Mouse (Mus musculus) lung, adult 18-20 months (tissue): ENCODE data around the gene Dohh.
A peak's percentile ranks its signal among the peaks of the same experiment; 100 is the strongest.

ENCODE experiments used
- DNase-seq, 2 experiments: peaks; one replicate each; pipeline ENCODE4 v3.0.0; 2022; ENCODE audit warnings: mixed read lengths in 2 of 2

The Dohh gene

DNA sequence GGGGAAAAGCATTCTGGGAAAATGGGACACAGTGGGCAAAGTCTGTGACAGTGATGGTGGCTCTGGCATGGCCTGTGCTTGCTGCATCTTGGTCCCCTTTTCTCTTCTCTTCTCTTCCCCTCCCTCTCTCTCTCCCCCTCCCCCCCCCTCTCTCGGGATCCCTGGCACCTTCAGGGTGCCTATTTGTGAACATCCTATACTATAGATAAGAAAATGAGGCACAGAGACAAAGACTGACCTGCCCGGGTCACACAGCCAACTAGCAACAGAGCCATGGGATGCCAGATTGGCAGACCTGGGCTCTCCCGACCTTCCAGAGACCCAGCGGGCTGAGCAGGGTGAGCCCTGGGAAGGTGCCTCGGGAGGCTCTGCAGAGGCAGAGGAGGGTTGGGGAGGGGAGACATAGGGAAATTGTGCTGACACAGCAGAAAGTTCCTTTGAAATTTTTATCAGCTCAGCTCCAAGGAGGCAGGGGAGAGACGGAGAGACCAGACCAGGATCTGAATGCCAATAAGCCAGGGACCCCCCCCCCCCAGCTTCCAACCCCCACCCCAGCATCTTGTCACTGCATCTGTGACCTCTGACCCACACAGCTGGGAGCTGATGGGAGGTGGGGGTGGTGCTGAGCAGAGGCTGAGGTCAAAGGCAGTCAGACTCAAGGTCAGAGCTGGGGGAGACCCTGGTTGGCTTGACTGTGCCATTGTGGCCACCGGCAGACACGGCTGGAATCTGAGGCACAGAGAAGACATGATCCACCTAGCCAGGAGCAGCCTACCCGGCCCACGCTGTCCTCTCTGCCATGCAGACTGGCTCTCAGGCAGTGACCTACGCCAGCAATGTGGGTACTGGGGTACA, 34.2 kb downstream of the Dohh start:
- DNase-seq, result peak in 1 of 2 experiments; percentile 5

GRCm38 (mm10) chr10:81419111-81419928, 35.1 kb downstream of the Dohh start:
- DNase-seq, result peak; percentile 1 to 2

DNA sequence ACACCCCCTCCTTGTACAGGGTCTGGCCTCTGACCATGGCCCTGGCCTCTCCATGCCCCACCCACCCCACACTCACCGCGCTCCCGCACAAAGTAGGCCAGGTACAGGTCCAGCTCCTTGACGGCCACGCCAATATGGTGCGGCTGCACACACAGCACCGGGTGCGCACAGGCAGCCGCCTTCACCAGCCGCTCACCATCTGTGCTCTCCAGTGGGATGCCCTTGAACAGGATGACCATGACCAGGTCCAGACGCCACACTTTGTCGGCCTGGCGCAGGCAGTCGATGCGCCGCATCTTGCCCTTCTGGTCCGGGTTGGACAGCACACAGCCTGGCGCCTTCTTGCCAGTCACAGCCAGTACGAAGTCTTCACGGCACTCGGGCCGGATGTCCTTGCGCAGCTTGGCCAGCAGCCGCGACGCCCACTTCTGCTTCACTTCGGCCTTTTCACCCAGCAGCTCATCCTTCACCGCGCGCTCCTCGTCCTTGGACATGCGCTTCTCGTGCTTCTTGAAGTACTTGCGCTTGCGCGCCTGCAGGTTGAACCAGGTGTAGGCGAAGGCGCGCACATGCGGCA, 36.1 kb downstream of the Dohh start:
- peak; percentile 9 to 17 for DNase-seq

GRCm38 (mm10) chr10:81421041-81421796, 37.0 kb downstream of the Dohh start:
- peak in 1 of 2 experiments; percentile 3 for DNase-seq

DNA sequence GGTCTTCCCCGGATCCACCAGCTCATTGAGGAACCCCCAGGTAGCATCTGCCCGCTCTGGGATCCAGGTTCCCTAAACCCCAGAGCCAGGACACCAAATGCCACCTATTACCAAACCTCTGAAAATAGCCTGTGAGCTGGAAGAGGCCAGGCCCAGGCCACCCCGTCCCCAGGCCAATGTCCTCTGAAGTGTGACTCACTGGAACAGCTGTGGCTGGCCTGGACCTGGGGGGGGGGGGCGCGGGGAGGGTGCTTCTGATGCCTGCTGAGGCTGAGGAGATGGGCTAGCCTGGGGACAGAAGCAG, 37.5 kb downstream of the Dohh start:
- peak; percentile 7 to 13 for DNase-seq

DNA sequence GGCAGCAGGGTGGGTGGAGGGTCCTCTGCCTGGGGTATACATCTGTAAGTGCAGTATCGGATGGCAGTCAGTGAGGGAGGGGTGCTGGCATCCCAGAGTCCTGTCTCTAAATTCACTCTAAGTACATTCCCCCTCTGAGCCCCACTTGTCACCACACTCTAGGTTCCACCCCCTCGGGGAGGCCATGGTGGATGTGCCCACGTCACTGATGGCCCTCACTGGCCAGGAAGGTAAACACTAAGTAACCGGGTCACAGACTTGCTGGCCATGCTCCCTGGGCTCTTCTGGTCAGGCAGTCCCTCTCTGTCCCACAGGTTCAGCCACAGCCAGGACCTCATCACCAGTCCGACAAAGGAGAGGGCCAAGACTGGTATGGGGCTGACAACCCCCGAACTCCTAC, 38.0 kb downstream of the Dohh start:
- peak; percentile 70 to 78 for DNase-seq

DNA sequence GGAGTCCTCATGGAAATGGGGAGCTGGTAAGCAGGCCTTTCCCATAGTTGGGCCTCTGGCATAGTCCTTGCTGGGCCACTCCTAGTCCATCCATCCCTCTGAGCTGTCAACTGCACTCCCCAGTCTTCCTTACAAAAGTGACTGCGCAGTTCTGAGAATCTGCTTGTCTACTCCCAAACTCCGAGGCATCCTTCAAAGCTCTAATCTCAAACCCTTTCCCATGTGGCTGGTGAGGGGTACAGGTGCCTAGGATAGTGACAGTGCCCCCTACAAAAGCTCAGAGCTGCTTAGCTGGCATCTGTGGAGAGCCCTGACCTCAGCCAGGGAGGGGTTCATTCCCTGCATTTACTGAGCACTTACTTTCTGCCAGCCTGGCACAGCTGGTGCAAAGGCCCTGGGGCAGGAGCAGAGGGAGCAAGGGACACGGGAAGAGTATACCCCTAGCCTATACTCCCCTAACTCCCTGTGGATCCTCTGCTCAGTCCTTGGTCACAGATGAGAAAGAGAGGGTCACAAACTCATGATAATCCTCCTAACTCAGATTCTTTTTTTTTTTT, 38.5 kb downstream of the Dohh start:
- DNase-seq, result no peak

DNA sequence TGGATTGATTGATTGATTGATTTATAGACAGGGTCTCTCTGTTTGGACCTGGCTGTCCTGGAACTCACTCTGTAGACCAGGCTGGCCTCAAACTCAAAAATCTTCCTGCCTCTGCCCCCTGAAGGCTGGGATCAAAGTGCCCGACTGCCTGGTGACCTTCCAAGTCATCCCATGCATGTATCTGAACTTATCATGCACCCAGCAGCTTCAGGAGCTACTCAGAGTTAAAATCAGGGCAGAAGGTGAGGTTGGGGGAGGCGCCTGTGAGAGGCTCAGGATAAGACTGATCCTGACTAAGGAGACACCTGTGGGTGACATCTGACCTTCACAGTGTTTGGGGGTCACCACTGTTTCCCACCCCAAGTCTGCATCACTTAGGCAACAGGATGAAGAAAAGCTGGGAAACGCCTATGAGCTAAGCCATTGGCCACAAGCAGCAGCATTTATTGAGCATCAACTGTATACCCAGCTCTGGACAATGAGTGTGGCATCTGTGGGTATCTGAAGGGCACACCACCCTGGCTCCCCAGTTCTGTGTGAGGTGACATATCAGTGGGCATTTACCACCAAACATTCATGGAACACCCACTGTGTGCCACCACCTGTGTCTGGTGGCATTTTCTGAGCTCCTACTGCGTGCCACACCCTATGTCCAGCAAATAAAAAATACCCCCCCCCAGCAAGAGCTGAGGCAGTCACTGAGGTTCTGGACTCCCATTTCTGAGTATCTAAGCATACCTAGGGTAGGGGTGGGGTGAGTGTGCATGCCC, 39.4 kb downstream of the Dohh start:
- no peak for DNase-seq

GRCm38 (mm10) chr10:81424246-81425051, 40.2 kb downstream of the Dohh start:
- peak; percentile 48 to 66 for DNase-seq

- peak; percentile 17 to 23 for DNase-seq
These were observed 41.1 kb downstream of the Dohh start for GRCm38 (mm10) chr10:81425236-81425850.

DNA sequence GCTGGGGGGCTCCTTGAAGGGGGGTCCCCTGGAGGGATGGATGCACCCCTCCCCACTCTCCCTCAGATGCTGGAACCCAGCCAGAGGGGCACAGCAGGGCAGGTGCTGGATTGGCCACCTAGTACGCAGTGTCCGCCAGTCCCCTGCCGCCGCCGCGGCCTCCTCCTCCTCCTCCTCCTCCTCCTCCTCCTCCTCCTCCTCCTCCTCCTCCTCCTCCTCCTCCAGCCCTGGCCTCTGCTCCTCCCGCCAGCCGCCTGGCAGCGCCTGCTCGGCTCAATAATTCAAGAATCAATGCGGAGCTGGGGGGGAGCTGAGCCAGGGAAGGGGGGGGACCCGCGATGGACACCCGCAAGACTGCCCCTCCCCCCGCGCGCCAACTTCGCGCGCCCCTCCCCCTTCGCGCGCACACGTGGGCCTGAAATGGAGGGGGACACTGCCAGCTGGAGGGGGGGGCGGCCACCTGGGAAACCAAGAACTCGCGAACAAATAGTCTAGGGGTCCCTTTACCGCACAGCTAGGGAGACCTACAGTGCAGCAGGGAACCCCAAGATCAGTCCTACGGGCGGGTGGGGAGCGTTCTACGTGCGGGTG, 41.9 kb downstream of the Dohh start:
- DNase-seq, result peak; percentile 21 to 28

GRCm38 (mm10) chr10:81426897-81427296, 42.7 kb downstream of the Dohh start:
- DNase-seq, result peak; percentile 76

GRCm38 (mm10) chr10:81427327-81427726, 43.1 kb downstream of the Dohh start:
- DNase-seq, result no peak

DNA sequence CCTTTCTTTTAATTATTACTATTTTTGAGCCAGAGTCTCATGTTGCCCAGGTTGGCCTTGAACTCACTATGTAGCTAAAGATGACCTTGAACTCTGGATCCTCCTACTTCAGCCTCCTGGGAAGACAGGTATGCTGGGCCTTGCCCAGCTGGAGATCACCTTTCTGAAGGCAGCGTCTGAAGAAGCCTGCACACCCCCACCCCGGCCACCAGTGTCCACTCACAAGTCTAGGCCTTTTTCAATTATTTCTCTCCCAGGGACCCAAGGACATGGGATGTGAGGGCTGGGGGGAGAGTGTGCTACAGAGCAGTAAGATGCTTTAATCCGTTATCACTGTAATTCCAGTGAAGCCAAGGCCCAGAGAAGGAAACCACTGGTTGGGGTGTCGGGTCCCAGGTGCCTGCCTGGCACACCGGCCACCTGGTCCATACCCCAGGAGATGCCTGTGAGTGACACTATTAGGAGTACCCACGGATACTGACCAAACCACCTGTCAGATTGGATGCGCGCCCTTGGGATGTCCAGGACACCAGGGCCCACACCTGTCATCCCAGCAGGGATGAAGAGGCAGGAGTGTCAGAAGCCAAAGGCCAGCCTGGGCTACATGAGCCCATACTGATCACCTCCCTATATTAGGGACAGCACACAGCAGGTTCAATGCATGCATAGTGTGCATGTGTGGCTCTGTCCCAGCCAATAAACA, 43.7 kb downstream of the Dohh start:
- DNase-seq, result peak in 1 of 2 experiments; percentile 4

- DNase-seq, result peak in 1 of 2 experiments; percentile 4
These were observed 44.3 kb downstream of the Dohh start for GRCm38 (mm10) chr10:81428507-81428870.

DNA sequence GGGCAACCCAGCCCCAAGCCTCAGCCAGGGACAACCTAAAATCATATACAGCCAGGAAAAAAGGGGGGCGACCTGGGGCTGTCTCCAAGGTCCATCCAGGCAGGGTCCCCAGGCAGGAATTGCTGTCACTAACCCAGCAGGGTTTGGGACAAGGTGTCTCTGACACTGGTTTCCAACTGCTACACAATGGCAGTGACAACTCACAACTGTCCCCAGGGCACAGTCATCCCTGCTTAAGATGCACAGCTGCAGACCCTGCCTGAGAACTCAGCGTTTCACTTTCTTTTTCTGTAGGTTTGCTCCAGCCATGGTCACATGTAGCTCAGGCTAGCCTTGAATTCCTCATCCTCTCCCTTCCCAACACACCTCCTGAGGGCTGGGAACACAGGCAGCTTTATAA, 44.9 kb downstream of the Dohh start:
- peak in 1 of 2 experiments; percentile 8 for DNase-seq

- DNase-seq, result peak; percentile 94 to 96
These were observed 45.4 kb downstream of the Dohh start for GRCm38 (mm10) chr10:81429605-81430061.

GRCm38 (mm10) chr10:81430141-81430830, 46.1 kb downstream of the Dohh start:
- peak; percentile 77 to 81 for DNase-seq
